Mouse (Mus musculus) CD4-positive, CD25-positive, alpha-beta regulatory T cell, adult 2 months (primary cell): ENCODE measurements around the gene Lamtor3.
"Not testable (repeated sequence)": the region's sequence is repeated elsewhere in the genome, so short reads cannot be mapped to it uniquely, and the experiment has no call there.

Experiments
- DNase-seq: peaks from one replicate; pipeline ENCODE4 v3.0.0-alpha.2; 2012; ENCODE audit warnings: low read depth, low spot score

The Lamtor3 gene

DNA sequence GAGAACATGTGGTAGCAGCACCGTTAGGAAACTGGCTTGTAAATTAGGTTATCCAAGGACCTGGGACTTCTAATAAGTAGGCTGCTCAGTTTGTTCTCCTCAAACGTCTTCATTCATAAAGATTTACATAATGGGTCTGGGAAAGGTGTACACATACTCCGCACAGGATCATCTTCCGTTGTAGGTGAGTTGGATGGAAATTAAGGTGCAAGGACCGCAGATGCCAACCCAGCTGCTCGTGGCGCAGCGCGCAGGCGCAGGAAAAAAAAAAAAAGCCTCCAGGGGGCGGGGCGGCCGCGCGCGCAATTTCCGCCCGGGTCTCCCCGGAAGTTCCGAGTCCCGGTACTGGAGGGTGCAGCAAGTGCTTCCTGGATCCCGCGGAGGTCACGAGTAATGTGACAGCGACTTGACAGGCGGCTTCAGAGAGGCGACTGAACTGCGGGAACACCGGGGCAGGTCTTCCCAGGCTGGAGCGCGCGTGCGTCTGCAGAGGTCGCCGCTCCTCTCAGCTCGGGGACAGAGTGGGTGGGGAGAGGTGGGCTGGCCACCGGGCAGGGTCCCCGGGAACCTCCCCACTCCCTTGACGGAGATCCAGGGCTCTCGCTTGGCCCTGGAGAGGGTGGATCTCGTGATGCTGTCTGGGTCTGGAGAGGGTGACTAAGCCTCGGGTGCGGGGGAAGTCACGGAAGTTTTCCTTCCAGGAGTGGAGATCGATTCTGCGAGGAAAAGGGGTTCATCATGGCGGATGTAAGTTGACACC, at the start of gene Lamtor3:
Gene Lamtor3 (plus strand): TSS at position 335 of the 760 bp plus-strand sequence.
- peak; percentile 92 for DNase-seq

DNA sequence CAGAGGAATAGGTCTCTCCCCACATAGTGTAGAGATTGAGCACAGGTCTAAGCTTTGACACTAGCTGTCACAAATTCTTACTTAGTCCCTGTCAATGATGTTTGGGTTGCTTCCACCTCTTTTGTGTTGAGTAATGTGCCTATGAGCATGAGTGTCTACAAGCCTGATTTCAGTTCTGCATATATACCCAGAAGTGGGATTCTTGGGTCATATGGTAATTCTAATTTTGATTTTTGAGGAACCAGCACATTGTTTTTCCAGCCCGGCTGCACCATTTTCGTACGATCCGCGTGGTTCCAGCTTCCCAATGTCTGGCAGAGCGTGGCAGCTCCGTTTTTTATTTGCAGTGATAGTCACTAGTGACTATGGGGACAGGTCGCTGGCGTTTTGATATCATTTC, 48.9 kb upstream of the Lamtor3 start:
- no peak for DNase-seq

DNA sequence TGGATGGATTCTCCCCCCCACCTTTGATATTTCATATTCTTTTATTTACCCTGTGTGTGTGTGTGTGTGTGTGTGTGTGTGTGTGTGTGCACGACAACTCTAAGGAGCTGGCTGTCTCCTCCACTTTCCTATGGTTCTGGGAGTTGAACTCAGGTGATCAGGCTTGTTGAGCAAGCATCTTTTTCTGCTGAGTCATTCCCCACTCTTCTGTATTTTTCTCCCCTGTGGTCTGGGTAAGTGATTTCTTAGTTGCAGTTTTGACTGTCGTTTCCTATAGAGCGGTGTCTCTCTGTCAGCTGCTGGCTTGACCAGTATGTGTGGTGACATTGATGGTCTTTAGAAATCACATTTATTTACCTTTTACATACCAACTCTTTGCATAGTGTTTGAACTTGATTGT, 39.0 kb upstream of the Lamtor3 start:
- no peak for DNase-seq

DNA sequence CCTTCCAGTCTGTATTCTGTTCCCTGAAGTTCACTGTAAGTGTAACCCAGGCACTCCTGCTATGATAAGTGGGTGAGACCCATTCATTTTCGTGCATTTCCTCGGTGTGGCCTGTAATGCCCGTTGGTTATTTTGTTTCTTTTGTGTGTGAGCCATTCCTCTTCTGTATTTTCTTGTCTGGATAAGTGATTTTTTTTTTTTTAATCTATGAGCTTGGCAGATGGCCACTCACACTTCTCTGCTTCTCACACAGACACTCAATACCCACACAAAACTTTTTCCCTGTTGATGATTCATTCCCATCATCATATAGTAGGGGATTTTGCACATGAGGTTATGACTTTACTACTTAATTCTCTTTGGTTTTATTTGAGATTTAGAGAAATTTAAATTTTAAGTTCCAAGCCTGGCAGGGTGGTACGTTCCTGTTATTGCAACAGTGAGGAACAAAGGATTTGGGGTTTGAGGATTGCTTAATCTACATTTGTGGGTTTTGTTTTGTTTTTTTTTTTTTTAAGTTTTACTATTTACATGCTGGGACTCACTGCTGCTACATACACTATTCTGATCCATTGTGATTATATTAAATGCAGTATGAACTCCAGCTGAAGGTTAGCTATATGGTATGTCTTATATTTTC, 38.1 kb upstream of the Lamtor3 start:
- DNase-seq, result no peak

DNA sequence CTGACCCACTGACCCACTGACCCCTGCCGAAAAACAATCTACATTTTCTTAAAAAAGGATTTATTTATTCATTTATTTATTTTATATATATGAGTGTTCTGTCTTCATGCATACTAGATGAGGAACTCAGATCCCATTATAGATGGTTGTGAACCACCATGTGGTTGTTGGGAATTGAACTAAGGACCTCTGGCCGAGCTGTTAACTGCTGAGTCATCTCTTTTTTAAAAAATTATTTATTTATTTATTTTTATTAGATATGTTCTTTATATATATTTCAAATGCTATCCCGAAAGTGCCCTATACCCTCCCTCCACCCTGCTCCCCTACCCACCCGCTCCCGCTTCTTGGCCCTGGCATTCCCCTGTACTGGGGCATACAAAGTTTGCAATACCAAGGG, 37.2 kb upstream of the Lamtor3 start:
- no peak for DNase-seq

DNA sequence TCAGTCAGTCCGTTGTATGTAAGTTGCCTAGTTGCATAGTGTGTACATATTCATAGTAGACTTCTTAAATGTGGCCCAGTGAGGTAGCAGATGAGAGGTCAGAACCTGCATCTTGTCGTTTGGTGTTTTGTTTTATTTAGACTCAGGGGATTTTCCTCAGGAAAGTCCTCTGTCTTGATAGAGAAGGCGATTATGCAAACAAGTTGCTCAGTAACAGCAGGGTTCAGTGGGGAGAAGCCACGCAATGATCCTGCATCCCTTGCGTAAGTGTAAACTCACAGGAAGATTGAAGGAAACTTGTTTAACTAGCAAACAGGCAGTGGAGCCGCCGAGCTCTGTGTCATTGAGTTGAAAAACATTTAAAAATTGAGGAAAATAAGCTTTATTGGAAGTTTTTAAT, 30.3 kb upstream of the Lamtor3 start:
- DNase-seq, result no peak

DNA sequence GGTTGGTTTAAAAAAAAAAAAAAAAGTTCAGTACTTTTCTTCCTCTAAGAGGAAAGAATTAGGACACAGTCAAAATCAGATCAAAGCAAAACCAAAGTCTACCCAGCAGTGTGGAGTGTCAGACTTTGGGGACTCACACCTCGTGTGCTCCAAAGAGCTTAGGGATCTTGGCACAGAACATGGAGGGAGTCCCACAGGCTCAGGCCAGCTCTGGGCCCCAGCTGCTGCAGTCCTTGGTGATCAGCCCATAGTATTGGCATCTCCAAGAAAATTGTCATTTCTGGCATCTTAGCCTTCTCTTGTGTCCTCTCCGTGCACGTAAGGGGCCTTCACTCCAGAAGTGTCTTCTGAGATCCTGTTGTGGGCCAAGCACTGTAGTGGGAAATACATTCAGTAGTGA, 27.2 kb upstream of the Lamtor3 start:
- DNase-seq, result no peak

DNA sequence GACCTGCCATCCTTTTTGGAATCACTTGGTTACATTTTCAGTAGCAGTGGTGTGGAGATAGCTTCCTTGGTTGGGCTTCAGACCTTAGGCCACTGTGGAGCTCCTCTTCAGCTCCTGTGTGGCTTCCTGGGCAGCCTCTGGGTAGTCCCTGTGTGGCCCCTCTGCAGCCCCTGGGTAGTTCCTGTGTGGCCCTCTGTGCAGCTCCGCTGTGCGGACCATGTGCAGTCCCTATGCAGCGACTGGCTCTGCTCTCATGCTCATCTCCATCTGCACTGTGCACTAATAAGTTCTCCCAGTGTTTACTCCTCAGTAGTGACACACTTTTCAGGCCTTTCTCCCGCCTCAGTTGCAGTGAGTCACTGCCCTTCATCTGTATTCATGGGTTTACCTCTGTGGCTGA, 26.2 kb upstream of the Lamtor3 start:
- no peak for DNase-seq

DNA sequence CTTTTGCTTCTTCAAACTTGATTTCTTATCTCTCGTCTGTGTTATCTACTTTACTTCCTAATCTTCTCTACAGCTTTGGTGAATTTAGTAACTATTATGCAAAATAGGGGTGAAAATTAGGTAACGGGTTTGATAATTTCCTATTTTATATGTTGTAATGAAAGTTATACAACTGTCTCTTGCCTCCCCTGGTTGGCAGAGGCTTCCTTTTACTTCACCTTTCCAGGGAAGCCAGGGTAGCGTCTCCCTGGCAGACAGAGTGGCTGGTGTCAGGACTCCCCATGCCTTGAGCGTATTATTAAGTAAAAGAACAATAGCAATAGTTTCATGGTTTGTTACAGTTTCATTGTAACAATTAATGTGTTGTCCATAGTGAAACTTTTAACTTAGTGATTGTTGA, 24.5 kb upstream of the Lamtor3 start:
- no peak for DNase-seq

DNA sequence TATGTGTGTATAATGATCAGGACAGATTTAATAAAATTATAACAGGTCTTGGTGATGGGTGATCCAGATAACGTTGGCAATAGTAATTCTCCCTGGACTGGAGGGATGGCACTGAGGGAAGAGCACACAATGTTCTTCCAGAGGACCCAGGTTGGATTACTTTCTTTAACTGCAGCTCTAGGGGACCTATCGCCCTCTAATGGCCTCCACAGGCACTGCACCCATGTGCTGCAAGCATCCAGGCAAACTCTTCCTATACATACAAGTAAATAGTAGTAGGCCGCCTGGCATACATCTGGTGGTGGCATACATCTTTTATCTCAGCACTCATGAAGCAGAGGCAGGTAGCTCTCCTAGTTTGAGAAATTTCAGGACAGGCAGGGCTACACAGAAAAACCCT, 23.1 kb upstream of the Lamtor3 start:
- peak; percentile 64 for DNase-seq

DNA sequence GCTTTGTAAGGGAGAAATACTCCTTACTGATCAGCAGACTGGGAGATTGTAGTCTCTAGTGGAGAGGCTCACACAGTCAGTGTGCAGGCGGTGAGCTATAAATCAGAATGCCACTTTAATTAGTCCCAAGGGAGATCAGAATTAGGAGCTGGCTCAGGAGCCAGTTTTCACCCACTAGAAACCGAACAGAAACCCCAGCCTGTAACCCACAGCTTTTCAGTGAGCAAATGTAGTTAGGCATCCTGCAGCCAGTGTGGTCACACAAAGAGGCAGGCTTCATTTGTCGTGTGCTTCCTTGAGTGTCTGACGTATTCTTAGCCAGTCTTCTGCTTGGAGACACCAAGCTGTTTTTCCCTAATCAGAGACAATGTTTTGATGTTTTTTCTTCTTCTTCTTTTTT, 21.9 kb upstream of the Lamtor3 start:
- DNase-seq, result no peak

DNA sequence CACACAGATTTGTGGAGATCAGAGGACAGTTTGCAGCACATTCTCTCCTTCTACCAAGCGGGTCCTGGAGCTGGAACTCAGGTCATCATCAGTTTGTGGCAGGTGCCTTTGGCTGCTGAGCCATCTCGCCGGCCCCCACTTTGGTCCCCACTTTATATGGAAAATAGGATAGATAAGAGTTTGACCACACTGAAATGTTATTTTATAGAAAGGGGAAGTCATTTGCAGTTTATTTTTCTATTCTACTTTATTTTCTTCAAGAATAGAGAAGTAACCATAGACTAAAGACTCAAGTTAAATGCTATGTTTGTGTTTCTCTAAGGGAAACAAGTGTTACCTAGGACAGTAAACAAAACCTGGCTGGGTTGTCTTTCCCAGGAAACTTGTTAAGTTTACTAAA, 21.4 kb upstream of the Lamtor3 start:
- DNase-seq, result no peak

DNA sequence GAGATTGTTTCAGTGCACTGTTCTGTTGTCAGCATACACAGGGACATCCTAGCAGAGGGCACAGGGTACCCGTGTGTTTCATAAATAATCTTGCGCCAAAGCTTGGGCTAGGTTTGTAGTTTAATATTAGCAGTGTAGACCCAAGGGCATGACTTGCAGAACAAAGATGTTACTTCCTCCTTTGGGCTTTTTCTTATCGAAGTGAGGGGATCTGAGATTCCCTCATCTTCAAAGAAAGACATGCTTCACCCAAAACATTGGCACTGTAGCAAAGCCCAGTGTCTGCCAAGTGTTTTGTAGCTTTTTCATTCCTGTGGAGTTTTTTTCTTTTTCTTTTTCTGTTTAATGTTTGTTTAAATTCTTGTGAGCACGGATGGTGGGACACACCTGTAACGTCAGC, 20.6 kb upstream of the Lamtor3 start:
- DNase-seq, result no peak

DNA sequence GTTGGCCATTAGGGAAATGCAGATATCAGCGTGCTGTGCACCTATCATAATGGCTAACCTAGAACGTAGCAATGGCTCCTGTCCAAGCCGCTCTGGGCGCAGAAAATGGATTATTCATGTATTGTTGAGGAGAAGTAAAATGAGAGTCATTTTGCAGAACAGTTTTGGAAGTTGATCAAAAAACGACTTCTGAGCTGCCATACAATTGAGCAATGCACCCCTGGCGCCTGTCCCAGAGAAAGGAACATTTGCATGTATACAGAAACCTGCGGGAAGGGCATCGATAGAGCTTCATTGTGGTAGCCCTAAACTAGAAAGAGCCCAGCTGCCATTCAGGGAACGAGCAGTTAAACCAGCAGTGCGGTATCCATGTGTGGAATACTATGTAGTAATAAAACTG, 18.2 kb upstream of the Lamtor3 start:
- DNase-seq, result no peak

DNA sequence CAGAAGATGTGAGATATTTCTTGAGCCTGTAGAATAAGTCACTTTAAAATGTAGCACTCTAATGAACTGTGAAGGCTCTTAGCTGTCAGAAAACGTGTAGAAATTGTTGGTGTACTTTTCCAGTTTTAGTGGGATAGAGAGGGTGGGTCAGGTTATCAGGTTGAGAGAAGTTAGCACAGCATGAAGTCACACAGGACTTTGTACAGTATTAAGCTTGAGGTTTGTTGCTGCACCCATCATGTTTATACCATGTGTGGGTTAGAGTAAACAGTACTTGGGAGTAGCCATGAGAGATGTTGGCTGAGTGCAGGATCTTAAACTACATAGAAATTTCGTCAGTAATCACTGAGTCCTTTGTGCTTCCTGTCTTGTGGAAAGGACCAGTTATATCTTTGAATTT, 5.2 kb upstream of the Lamtor3 start:
- no peak for DNase-seq

DNA sequence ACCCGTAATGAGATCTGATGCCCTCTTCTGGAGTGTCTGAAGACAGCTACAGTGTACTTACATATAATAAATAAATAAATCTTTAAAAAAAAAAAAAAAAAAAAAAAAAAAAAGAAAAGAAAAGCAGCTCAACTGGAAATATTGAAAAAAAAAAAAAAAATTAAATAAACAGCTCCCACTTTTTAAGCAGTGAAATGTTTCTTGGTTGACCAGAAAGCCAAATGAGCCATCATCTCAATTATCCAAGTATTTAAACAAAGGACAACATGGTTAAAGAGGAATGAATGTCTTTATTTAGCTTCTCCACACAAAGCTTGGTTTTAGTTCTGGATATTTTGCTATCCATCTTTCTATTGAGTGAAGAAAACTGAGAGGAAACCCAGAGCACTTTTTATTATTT, 3.7 kb upstream of the Lamtor3 start:
- DNase-seq, result not testable (repeated sequence)

DNA sequence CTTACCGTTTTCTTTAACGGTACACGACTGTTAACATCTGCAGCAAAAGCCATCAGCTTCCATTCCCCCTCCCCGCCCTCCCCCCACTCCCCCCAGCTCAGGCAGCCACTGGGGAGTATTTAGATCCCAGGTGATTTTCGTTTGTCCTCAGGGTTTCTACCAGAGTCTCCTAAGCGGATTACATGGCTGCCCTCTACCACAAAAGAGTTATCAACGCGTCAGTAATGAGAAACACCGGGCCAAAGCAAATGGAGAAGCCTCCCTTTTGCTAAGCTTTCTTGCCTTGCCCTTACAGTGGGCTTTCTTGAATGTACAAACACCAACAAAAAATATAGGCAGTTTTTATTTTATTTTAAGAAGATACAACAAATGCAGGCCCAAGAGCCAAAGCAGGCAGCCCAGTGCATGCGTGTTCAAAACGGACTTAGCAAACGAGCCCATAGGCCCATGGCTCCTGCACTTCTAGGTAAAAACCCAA, 573 bp upstream of the Lamtor3 start:
- DNase-seq, result no peak

DNA sequence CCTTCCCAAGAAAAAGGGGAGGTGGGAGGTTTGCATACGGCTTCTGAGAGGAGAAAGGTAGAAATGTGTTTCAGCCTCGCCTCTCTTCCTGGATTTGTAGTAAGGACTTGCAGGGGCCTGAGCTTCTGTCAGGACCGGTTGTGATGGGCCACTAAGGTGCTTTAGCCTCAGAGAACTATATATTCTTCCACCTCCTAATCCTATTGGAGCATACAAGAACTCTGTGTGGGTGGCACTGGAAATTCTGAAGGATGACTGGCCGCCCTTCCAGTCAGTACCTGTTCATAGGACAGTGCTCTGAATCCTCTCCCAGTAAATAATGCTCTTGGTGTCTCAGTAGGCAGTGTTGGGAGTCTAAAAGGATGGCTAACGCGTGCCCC, 616 bp downstream of the Lamtor3 start:
- no peak for DNase-seq

DNA sequence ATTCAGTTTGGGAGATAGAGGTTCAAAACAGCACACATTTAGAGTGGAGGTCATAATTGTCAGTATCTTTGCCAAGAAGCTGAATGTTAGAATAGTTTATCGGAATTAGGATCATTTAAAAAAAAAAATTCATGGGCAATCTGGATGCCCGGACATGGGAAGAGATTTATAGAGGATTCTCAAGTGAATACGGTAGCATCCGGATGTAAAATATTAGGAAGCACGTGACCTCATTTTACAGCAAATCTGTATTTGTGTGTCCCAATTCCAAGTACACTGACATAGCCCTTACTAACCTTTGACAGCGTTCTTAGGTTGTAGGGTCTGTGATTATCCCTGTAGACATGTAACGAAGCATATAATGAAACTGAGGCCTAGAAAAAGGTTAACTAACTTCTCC, 1.1 kb downstream of the Lamtor3 start:
- no peak for DNase-seq

DNA sequence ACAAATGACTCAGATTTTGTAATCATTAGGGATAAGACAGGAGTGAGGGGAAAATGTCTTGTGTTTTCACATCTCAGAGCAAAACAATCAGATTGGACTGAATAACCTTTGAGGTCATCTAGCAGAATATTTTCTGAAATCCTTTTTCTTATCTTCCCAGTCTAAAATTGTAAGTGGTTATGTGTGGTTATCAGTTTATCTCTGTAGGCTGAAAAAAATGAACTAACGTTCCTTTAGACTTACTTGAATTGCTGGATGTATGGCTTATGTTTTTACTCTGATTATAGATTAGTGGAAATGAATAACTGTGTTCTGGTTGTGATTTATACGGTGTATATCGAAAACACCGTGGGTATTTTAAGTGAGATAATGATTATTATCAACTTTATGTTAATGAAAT, 2.3 kb downstream of the Lamtor3 start:
- DNase-seq, result no peak

DNA sequence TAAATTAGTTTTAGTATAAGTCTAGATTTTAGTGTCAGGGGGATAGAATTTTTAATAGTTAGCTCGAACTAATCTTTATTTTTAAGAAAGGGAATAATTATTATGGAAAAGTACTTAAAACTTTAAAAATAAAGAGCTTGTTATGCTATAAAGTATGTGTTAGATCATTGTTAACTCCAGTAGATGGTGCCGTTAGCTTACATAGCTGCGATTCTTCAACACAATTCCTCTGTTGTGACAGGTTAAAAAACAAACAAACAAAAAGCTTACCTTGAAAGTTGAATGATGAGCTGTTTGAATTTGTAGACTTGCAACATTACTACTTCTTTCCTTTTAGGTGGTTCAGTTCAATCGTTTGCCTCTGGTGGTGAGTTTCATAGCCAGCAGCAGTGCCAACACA, 8.7 kb downstream of the Lamtor3 start:
- DNase-seq, result no peak

DNA sequence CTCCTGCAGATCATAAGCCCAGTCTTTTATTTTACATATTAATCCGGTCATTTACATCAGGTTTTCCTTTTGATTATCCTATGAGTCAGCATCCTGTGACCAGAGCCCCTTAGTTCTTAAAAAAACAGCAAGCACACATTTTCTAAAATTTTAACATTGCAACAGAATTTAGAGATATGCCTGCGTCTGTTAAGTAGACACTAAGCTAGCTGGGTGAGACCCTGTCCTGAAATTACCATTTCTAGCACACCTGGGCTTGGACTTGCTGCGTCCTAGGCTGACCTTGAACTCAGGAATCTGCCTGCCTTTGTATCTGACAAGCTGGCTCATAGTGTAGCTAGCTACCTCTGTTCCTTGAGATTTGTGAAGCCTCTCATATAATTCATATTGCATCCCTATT, 11.6 kb downstream of the Lamtor3 start:
- DNase-seq, result no peak

DNA sequence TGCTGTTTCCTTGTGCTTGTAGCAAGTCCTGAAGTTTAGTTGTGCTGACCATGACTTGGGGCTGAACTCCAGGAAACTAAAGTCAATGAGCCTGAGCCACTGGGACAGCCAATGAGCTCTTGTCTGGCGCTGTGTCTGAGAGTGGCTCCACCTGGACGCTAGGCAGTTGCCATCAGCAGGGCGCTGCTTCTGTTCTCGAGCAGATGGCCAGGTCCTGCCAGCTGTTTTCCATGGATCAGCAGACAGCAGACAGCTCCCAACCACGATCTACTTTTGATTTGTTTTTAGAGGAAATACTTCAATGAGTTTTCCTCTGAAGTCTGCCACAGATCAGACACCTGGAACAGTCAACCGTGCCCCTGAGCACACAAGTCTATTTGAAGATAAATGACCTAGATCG, 14.4 kb downstream of the Lamtor3 start:
- DNase-seq, result no peak

DNA sequence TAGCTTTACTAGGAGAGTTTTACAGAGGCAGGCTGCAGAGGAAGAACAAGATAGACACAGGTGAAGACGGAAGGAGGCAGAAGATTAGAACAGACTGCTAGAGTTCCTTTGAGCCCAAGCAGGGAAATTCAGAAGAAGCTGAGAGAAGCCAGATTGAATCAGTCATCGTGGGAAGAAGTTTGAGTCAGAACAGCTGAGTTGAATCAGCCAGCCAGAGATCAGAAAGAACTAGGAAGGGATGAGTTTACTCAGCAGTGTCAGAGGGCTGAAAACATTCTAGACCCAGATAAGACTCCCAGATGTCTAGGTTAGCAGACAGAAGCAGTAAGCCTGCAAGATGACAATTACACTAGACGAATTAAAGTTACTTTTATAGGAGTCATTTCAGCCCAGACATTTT, 15.7 kb downstream of the Lamtor3 start:
- DNase-seq, result no peak
